Mouse (Mus musculus) embryonic fibroblast, embryonic 13.5 days (primary cell): ENCODE measurements around the gene Phldb3.
A peak's percentile ranks its signal among the peaks of the same experiment; 100 is the strongest.

ENCODE experiments used
- CTCF ChIP-seq: IDR thresholded peaks from 2 replicates; pipeline ENCODE4 v1.5.1; 2011; ENCODE audit warnings: mild to moderate bottlenecking, control low read depth, low read length, moderate library complexity, borderline replicate concordance; ENCODE audit not compliant: insufficient read depth
- POLR2A ChIP-seq: IDR thresholded peaks from 2 replicates; pipeline ENCODE4 v1.6.1; 2011; ENCODE audit warnings: low read depth, mild to moderate bottlenecking, control low read depth, low read length, moderate library complexity

DNA sequence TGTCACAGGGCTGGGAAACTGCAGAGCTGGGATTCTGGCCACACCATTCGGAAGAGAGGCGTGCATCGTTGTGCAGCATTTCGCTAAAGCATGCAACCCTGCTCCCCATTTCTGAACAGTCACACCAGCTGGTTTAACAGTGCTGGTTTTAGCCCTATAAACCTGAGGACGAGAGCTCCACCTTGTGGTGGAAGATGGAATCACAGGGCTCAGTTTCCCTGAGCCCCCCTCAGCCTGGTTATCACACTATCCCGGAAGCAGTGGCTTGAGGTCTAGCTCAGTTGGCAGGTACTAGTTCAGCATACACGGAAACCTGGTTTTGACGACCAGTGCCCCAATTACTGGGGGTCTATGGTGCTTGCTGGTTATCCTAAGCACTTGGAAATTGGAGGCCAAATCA, 52.0 kb downstream of the Phldb3 start:
- TF ChIP-seq CTCF (peak; percentile 56; the same call in 1 of the 2 replicates), POLR2A (no peak)
